Mouse (Mus musculus) layer of hippocampus, adult 11-12 months (tissue): ENCODE measurements at regions not wholly inside any gene's neighbourhood (a gene's known extent, or its start where the extent isn't known, plus 50 kb on each side); places are given as distances from the start of the nearest gene placed in this dataset.
A peak's percentile ranks its signal among the peaks of the same experiment; 100 is the strongest.

Source experiments
- DNase-seq: peaks from one replicate; pipeline ENCODE4 v3.0.0; 2022; ENCODE audit warnings: low spot score

- no peak for DNase-seq
Measured at GRCm38 (mm10) chr5:53381492-53382199, 84.3 kb upstream of the Rbpj start.

GRCm38 (mm10) chr5:53384026-53384425, 81.9 kb upstream of the Rbpj start:
- no peak for DNase-seq

DNA sequence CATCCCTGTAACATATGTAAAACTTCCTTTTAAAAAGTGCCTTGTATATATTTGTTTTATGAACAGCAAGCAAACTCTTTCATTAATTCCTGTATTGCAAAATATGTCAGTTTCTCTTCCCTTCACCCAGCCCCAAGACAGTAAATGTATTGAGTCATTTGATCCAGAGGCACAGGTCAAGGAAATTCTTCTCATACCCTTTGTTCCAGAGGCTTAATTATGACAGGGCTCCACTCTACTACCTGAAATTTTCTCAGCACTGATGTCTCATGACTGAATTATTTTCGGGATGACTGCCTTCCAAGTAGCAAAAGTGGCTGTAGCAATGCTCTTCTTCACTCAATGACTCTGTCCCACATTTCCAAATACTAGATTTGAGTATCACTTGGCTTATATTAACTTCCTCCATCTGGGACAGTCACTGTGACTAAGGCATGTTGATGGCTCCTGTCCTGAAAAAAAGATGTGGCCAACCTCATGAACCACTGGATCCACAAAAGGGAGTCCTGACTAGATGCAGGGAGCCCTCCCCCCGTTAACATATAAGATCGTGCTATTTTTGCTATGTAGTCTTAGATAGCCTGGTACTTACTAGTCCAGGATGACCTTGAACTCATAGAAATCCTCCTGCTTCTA, 80.3 kb upstream of the Rbpj start:
- no peak for DNase-seq

DNA sequence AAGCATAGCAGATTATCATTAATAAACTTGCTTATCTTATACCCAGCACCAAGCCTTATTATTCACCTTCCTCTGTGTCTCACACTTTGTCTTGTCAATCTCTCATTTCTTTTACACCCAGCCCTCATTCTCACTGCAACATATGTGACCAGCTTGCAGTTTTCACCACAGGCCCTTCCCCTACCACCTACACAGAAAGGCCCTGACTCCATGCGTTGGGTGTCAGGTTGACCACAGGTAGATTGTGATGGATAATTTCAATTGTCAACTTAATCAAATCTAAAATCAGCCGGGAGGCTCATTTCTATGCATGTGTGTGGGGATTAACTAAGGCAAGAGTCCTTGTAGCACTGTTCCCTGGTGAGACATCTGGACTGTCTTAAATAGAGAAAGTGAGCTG, 72.4 kb upstream of the Rbpj start:
- DNase-seq: no peak

DNA sequence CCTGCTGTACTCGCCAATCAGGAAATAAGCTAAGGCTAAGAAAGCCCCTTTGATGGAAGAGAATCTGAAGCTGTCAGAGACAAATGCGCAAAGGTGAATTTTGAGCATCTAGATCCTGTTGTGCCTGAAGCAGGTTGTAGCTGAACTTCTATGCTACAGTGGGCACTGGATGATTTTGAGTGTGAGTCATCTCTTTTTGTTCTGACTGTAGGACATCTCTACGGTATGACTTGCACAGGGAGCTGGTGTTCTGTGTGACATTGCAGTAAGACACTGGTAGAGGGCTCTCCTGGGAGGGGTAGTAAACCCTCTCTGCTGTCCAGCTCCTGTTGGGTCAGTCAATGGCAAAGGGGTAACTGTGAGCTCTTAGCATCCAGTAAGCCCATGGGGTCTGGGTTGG, 71.4 kb upstream of the Rbpj start:
- no peak for DNase-seq

DNA sequence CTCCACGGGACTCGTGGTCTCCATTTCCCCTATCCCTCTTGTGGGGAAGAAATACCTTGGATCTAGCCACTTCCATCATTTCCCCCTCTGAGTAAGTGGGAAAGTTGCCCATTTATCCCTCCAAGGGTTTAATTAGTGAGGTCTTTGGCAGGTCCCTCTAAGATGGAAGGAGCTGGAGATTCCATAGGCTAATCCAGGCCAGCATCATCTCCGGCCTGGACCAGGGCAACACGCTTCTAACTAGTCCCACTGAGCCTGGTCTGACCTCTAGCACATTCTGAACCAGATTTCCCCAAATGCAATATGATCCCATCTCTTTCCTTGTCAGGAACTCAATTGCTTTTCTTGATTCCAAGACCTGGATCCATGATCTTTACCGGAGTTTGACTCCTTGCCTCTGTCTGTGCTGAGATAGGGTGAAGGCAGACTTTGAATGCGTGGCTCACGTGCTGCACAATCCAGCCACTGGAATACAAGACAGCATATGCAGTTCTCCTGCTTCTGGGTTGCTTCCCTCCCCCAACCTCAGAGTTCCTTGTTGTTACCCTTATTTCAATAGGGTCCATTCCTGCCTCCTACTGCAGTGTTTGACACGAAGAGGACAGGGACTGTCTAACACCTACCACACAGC, 67.4 kb upstream of the Rbpj start:
- no peak for DNase-seq

GRCm38 (mm10) chr5:53401093-53401492, 64.9 kb upstream of the Rbpj start:
- peak; percentile 11 for DNase-seq

GRCm38 (mm10) chr5:53402022-53402421, 63.9 kb upstream of the Rbpj start:
- no peak for DNase-seq

DNA sequence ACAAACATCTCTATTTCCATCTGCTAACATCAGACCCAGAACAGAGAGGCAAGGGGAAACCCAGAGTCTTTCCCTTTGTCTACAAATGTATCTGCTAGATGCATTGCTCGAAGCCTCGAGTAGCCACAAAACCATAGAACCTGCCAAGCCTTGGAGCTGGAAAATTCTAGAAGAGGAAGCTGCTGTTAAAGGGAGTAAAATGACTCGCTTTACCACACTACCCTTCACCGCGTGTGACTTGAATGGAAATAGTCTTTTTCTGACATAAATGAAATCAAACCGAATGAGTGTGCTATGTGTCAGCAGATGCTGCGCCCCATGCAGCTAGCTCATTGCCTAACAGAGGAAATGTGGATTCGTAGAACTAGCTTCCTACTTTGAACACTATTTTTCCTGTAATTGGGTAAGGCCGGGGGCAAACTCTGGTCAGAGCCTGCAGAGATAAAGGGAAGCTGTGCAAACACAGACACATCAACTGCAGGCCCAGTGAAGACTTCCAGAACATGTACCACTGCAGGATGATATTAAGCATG, 63.3 kb upstream of the Rbpj start:
- DNase-seq: peak; percentile 17

DNA sequence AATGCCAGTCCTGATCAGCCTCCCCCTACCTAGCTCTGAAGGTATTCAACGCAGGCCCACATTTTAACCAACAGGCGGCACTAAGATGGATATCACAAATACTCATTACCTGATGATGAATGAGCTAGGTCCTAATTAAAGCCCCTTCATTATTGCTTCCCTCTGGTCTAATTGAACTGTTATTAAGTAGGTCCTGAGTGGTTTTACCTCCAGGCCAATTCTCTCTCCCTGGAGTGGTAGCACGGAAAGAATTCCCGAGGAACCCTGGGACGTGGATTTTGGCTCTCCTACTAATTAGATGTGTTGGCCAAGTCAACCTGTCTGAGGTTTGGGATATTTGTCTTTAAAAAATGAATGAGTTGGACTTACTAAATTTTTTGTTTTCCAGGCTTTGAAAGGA, 60.0 kb upstream of the Rbpj start:
- no peak for DNase-seq

GRCm38 (mm10) chr5:53407646-53408045, 58.3 kb upstream of the Rbpj start:
- no peak for DNase-seq

DNA sequence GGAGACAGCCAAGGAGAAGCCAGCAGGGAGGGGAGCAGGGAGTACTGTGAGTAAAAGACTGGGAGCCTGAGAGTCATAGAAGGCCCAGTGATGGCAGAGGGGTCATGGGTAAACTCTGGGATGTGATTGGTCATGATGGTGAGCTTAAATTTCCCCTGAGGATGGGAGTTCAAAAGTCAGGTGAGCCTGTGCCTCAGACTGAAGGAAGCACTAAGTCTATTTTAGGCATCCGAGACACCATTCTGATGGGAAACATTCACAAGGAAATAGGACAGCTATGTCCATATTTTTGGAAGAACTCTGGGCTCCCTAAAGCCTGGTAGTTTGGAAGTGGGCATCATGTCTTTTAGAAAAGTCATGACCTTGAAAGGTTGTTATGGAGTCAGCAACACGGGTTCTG, 57.7 kb upstream of the Rbpj start:
- DNase-seq: no peak

- DNase-seq: no peak
Measured at GRCm38 (mm10) chr5:53409740-53410139, 56.2 kb upstream of the Rbpj start.

DNA sequence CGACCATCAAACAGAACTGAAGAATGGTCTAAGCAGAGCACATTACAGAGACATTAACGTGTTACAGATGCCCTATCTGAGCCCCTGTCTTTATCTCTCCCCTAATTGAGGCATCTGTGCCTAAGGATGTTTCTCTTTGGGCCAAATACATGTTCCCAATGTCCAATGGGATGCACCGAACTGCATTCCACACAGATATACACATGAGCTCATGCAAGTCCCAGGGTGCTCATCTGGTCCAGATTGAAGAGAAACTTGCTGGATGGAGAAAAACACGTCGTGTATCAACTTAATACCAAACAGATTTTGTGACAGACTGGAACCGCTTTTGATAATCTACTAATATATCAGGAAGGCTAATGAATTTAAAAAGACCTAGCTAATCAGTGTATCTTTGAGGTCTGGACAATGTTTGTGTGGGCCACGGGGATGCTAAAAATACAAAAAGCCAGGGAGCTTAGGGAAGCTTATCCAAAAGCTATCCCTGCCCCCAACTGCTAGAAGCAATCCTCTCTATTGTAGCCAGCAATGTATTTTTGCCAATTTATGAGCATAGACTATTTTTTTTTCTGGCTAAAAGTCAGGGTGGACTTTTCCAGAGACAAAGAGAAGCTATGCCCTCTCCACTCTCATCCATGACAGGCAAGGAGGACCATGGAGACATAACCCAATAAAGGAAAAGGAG, 53.4 kb upstream of the Rbpj start:
- DNase-seq: no peak

DNA sequence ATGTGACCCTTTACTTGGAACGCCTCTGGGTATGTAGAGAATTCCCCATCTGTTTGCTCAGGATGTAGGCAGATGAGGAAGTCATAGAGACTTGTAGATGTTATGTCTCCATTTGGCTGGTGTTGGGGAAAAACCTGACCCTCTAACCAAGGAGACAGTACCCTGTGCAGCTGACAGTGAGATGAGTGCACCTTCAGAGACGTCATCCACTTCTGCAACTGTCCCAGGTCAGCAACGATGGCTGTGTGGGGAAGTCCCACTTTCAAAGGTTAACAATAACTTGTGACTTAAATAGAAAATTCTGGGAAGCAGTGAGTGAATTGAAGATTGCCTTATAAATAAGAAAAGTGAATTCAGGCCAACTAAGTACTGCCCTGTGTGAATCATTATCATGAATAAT, 52.3 kb upstream of the Rbpj start:
- no peak for DNase-seq

DNA sequence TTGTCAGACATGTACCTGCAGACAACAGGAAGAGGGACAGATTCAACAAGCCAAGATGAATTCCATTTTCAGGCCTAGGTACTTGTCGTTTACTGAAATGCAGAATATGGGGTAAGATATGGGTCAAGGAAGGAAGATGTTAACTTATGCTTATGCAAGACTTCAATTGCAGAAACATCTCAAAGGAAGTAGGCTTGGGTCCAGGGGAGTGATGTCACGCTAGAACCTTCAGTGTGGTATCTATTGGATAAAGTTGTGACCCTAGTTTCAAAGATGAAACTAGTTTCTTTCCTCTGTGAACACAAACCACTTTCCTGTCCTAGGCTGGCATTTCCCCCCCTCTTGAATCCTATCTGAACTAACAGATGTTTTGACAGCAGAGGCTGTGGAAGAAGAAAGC, 50.5 kb upstream of the Rbpj start:
- no peak for DNase-seq
